Mouse (Mus musculus): ENCODE data around the gene Gal3st2c. TPM values are rescaled to one million over a fixed set of nuclear protein-coding genes. Genes with fewer than 3 reads are reported as not detected.
"Not testable (repeated sequence)": the region's sequence is repeated elsewhere in the genome, so short reads cannot be mapped to it uniquely, and the experiment has no call there.

The Gal3st2c gene
- polyA plus RNA-seq, 2 experiments, result not detected

GRCm38 (mm10) chr1:94052373-94052772, 62.1 kb downstream of the Gal3st2c start, which contains the start of gene Pdcd1:
TSS of gene Pdcd1 (minus strand) at chr1:94052553.
- TF ChIP-seq CTCF (IDR thresholded peaks at IDR 0.05; ENCODE audit: low read depth) (no peak), EP300 (IDR thresholded peaks at IDR 0.05; ENCODE audit: low read depth) (no peak)
- 47% methylated on average over 6 of the region's 6 CpGs for WGBS (ENCODE audit: insufficient replicate concordance)
- Histone ChIP-seq H3K27me3 (ENCODE audit: control insufficient read depth, insufficient read depth, low read length) (no peaks in the 10 kb centered on the region), H3K4me3 (ENCODE audit: insufficient read depth in 1 of 2, low read depth in 2 of 2, low read length in 2 of 2) (no peak within 1 kb of the TSS), H3K36me3 (replicated peaks; ENCODE audit: control insufficient read depth, insufficient read depth, low read depth) (no peaks in the 10 kb centered on the region), H3K9me3 (ENCODE audit: control insufficient read depth, low read length) (no peaks in the 10 kb centered on the region), H3K4me1 (replicated peaks; ENCODE audit: control insufficient read depth in 2 of 2, insufficient read depth in 2 of 2, low read length in 1 of 2) (no peaks in the 10 kb centered on the region), H3K27ac (no peak within 1 kb of the TSS), H3K4me2 (ENCODE audit: low read depth) (no peak within 1 kb of the TSS), H3K9ac (replicated peaks) (no peak within 1 kb of the TSS)
- no peak for ATAC-seq (ENCODE audit: insufficient read depth)
- DNase-seq (ENCODE audit: low read depth in 3 of 3, low spot score in 3 of 3), result no peak

GRCm38 (mm10) chr1:94053530-94054216, 63.4 kb downstream of the Gal3st2c start:
- TF ChIP-seq EP300 (IDR thresholded peaks at IDR 0.05; ENCODE audit: low read depth), result no peak
- TF ChIP-seq CTCF (IDR thresholded peaks at IDR 0.05; ENCODE audit: low read depth), result no peak
- 42% methylated on average over 7 of the region's 7 CpGs for WGBS (ENCODE audit: insufficient replicate concordance)
- DNase-seq (ENCODE audit: low read depth in 3 of 3, low spot score in 3 of 3), result no peak

GRCm38 (mm10) chr1:94054481-94054880, 64.2 kb downstream of the Gal3st2c start:
- DNase-seq (ENCODE audit: low read depth in 3 of 3, low spot score in 3 of 3), result no peak
- Histone ChIP-seq H3K9ac (replicated peaks) (no peak overlapping the region), H3K4me3 (ENCODE audit: insufficient read depth in 1 of 2, low read depth in 2 of 2, low read length in 2 of 2) (no peak overlapping the region), H3K36me3 (replicated peaks; ENCODE audit: control insufficient read depth, insufficient read depth, low read depth) (no peaks in the 10 kb centered on the region), H3K4me1 (replicated peaks; ENCODE audit: control insufficient read depth in 2 of 2, insufficient read depth in 2 of 2, low read length in 1 of 2) (no peaks in the 10 kb centered on the region), H3K9me3 (ENCODE audit: control insufficient read depth, low read length) (no peaks in the 10 kb centered on the region), H3K27ac (no peak overlapping the region), H3K27me3 (ENCODE audit: control insufficient read depth, insufficient read depth, low read length) (no peaks in the 10 kb centered on the region), H3K4me2 (ENCODE audit: low read depth) (no peak overlapping the region)
- 65% methylated on average over 1 of the region's 1 CpGs for WGBS (ENCODE audit: insufficient replicate concordance)
- TF ChIP-seq EP300 (IDR thresholded peaks at IDR 0.05; ENCODE audit: low read depth), result no peak
- TF ChIP-seq CTCF (IDR thresholded peaks at IDR 0.05; ENCODE audit: low read depth), result no peak
- no peak for ATAC-seq (ENCODE audit: insufficient read depth)

More at GRCm38 (mm10) chr1:94053530-94054216, 63.4 kb downstream of the Gal3st2c start:
- Histone ChIP-seq H3K4me1 (replicated peaks; ENCODE audit: control insufficient read depth in 2 of 2, insufficient read depth in 2 of 2, low read length in 1 of 2) (no peaks in the 10 kb centered on the region), H3K9me3 (ENCODE audit: control insufficient read depth, low read length) (no peaks in the 10 kb centered on the region), H3K9ac (replicated peaks) (no peak overlapping the region), H3K4me2 (ENCODE audit: low read depth) (no peak overlapping the region), H3K27ac (no peak overlapping the region), H3K4me3 (ENCODE audit: insufficient read depth in 1 of 2, low read depth in 2 of 2, low read length in 2 of 2) (no peak overlapping the region), H3K27me3 (ENCODE audit: control insufficient read depth, insufficient read depth, low read length) (no peaks in the 10 kb centered on the region), H3K36me3 (replicated peaks; ENCODE audit: control insufficient read depth, insufficient read depth, low read depth) (no peaks in the 10 kb centered on the region)
- ATAC-seq (ENCODE audit: insufficient read depth), result no peak

- DNase-seq (ENCODE audit: low read depth in 3 of 3, low spot score in 3 of 3), result no peak
- H3K9me3 ChIP-seq (ENCODE audit: control insufficient read depth, low read length), result no peaks in the 10 kb centered on the region
- TF ChIP-seq CTCF (IDR thresholded peaks at IDR 0.05; ENCODE audit: low read depth) (no peak), EP300 (IDR thresholded peaks at IDR 0.05; ENCODE audit: low read depth) (no peak)
- H3K27ac ChIP-seq, result no peak overlapping the region
- no peaks in the 10 kb centered on the region for H3K27me3 ChIP-seq (ENCODE audit: control insufficient read depth, insufficient read depth, low read length)
- no peaks in the 10 kb centered on the region for H3K36me3 ChIP-seq (replicated peaks; ENCODE audit: control insufficient read depth, insufficient read depth, low read depth)
- H3K4me1 ChIP-seq (replicated peaks; ENCODE audit: control insufficient read depth in 2 of 2, insufficient read depth in 2 of 2, low read length in 1 of 2), result no peaks in the 10 kb centered on the region
- no peak overlapping the region for H3K4me2 ChIP-seq (ENCODE audit: low read depth)
- ATAC-seq (ENCODE audit: insufficient read depth), result no peak
- no peak overlapping the region for H3K9ac ChIP-seq (replicated peaks)
- WGBS (ENCODE audit: insufficient replicate concordance), result 26% methylated on average over 3 of the region's 3 CpGs
- H3K4me3 ChIP-seq (ENCODE audit: insufficient read depth in 1 of 2, low read depth in 2 of 2, low read length in 2 of 2), result no peak overlapping the region
Measured at GRCm38 (mm10) chr1:94055966-94056365, 65.7 kb downstream of the Gal3st2c start.

GRCm38 (mm10) chr1:94057401-94057800, 67.1 kb downstream of the Gal3st2c start:
- no peaks in the 10 kb centered on the region for H3K9me3 ChIP-seq (ENCODE audit: control insufficient read depth, low read length)
- DNase-seq (ENCODE audit: low read depth in 3 of 3, low spot score in 3 of 3) (no peak), ATAC-seq (ENCODE audit: insufficient read depth) (no peak)
- H3K36me3 ChIP-seq (replicated peaks; ENCODE audit: control insufficient read depth, insufficient read depth, low read depth), result no peaks in the 10 kb centered on the region
- no peak overlapping the region for H3K4me2 ChIP-seq (ENCODE audit: low read depth)
- no peak overlapping the region for H3K27ac ChIP-seq
- no peak for TF ChIP-seq EP300 (IDR thresholded peaks at IDR 0.05; ENCODE audit: low read depth)
- no peak for TF ChIP-seq CTCF (IDR thresholded peaks at IDR 0.05; ENCODE audit: low read depth)
- no peak overlapping the region for H3K4me3 ChIP-seq (ENCODE audit: insufficient read depth in 1 of 2, low read depth in 2 of 2, low read length in 2 of 2)
- no peaks in the 10 kb centered on the region for H3K4me1 ChIP-seq (replicated peaks; ENCODE audit: control insufficient read depth in 2 of 2, insufficient read depth in 2 of 2, low read length in 1 of 2)
- no peaks in the 10 kb centered on the region for H3K27me3 ChIP-seq (ENCODE audit: control insufficient read depth, insufficient read depth, low read length)
- no peak overlapping the region for H3K9ac ChIP-seq (replicated peaks)
- WGBS (ENCODE audit: insufficient replicate concordance), result 71% methylated on average over 2 of the region's 2 CpGs

GRCm38 (mm10) chr1:94058281-94058680, 68.0 kb downstream of the Gal3st2c start:
- not testable (repeated sequence) for ATAC-seq (ENCODE audit: insufficient read depth); H3K27me3 ChIP-seq (ENCODE audit: control insufficient read depth, insufficient read depth, low read length); H3K4me3 ChIP-seq (ENCODE audit: insufficient read depth in 1 of 2, low read depth in 2 of 2, low read length in 2 of 2); H3K4me2 ChIP-seq (ENCODE audit: low read depth); H3K9me3 ChIP-seq (ENCODE audit: control insufficient read depth, low read length); DNase-seq (ENCODE audit: low read depth in 3 of 3, low spot score in 3 of 3); H3K36me3 ChIP-seq (replicated peaks; ENCODE audit: control insufficient read depth, insufficient read depth, low read depth); H3K9ac ChIP-seq (replicated peaks); H3K27ac ChIP-seq; H3K4me1 ChIP-seq (replicated peaks; ENCODE audit: control insufficient read depth in 2 of 2, insufficient read depth in 2 of 2, low read length in 1 of 2)
- 7% methylated on average over 1 of the region's 1 CpGs for WGBS (ENCODE audit: insufficient replicate concordance)
